Mouse (Mus musculus): ENCODE results near the gene Ffar2.
"Not testable (repeated sequence)": the region's sequence is repeated elsewhere in the genome, so short reads cannot be mapped to it uniquely, and the experiment has no call there.

Gene Ffar2

DNA sequence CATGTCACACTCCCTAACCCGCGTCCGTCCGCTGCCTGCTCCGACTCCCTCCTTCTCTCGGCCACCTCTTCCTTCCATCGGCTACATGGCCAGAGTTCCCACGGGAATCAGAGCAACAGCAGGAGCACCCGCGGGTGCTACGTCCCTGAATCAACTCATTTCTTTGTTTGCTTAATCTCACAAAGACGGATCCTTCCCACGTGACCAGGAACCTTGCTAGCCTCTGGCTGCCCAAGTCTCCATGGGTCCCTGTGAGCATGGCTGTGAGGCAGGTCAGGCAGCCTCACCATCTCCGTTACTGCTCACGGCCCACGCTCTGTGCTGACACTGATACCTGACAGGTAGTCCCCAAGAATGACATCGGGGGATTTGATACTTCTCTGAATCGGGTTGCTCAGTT is at the start of gene Ffar2:
Gene Ffar2 (minus strand): TSS at position 101 of the 400 bp plus-strand sequence.
- in situ Hi-C loops (cut with MboI, MseI): no loop called here

DNA sequence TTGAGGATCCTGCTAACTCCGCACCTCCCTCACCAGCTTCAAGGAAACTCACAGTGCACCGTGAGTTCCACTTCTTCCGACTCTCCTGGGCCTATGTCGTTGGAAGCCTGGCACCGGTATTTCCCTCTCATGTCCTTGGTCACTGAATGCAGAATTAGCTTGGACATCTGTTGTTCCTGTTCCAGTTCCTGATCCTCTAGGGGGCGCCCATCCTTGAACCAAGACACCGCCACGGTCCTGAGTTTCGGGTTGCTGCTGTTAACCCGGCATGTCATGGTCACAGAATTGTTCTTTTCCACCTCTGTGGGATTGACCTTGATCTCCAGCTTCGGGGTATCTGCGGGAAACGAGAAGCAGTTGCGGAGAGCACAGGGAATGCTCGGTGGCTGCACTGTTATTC is 49.5 kb upstream of the Ffar2 start:
- in situ Hi-C loops (cut with MboI, MseI): no loop called here

DNA sequence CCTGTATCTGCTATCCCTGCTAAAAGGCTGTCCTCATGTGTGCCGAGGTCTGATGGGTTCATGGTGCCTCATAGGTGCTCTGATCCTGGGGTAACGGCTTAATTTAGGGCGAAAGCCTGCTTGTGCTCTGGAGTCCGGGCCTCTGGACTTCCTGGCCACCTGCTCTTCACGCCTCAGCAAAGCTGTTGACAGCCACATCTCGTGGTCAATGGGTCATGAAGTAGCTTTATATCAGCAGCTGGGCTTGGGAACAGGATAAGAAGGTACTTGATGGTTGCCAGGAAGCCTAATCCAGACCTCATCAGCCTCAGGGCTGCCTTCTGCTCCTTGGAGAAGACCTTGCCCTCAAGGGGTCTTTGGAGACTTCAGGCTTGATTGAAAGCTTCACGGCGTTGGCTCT is 39.8 kb upstream of the Ffar2 start:
- in situ Hi-C loops (cut with MboI, MseI): loop anchor here in 1 of 2 experiments (5.0 kb wide), 1 partner anchor 66 kb away; no protein-coding TSS in a partner anchor

DNA sequence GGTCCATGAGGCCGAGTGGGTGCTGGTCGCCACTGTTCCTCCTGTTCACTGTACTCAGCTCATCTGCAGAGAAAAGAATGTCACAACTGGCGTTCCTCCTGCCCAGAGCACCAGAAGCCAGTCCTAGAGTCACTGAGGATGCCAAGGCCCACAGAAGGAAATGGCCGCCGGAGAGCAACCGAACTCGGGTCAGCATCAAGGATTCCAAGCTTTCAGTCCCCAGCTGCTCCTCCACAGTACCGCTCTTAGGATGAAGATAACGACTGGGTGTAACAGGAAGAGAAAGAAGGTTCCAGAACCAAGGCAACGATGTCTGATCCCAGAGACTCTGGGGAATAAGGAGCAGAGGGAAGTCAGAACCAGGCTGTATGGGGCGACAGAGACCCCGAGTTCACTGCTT is 37.9 kb upstream of the Ffar2 start, which contains the start of gene Ffar1:
Gene Ffar1 (minus strand): TSS at position 101 of the 400 bp plus-strand sequence.
- in situ Hi-C loops (cut with MboI, MseI): loop anchor here in 1 of 2 experiments (5.0 kb wide), 1 partner anchor 64 kb away; no protein-coding TSS in a partner anchor

DNA sequence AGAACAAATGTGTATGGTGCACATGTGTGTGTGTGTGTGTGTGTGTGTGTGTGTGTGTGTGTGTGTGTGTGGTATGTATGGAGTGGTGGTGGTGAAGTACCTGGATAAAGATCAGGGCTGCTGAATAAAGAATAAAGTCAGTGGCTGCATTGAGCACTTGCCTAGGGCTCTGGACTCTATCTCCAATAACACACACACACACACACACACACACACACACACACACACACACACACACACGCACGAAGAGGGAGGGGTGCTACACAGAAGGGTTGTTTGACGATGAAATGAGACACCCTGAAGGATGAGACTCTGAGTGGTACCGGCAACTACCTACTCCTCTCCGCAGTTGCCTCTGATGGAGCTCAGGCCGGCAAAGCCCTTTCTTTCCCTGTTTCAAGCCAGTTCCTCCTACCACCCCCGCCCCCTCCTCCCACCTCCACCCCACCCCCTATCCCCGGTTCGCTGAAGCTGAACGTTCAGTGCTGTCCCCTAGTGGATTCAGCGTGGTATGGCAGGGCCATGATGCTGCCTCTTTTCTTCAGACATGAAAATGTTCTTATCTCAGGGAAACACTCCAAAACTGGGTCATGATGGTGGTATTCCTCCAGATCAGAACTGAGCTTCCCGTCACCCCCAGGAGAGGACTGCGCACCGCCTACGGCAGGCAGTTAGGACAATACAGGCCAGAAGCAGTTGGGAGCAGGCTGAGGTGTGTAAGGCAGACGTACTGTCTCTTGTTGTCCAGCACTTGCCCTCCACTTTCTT is 36.2 kb upstream of the Ffar2 start:
- in situ Hi-C loops (cut with MboI, MseI): loop anchor here (5.0 to 10.0 kb wide), 2 partner anchors 63 to 175 kb away; no protein-coding TSS in a partner anchor

DNA sequence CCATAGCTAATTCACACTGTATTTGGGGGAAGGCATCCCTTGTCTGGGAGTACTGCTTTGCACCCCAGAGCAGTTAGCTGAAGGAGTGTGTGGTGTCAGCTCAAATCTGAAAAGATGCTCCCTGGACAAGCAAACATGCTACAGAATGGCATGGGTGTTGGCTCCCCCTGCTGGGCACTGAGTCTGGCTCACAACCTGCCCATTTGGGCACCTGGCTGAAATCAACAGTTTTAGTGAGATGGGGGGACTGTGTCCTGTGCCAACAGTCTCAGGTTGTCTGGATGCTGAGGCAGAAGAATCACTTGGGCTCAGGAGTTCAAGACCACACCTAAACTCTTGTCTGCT is 35.7 kb upstream of the Ffar2 start:
- in situ Hi-C loops (cut with MboI, MseI): loop anchor here in 1 of 2 experiments (10.0 kb wide), 1 partner anchor 174 kb away; no protein-coding TSS in a partner anchor

DNA sequence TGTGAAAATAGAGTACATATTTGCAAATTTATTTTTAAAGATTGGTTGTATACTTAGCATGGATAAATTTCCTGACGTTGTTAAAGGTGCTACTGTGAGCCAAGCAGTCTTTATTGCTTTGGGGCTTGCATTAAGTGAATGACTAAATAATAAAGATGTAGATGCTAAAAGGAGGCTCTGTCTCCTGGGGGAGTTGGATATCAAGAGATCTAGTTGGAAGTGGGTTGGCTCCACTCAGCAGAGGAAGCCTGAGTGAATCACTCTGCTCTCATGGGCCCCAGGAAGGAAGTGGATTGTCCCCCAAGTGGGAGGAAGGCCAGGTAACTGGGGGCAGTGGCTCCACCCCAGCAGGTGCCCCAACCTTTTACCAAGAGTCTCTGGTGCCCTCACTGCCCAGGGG is 34.2 kb upstream of the Ffar2 start:
- in situ Hi-C loops (cut with MboI, MseI): loop anchor here in 1 of 2 experiments (10.0 kb wide), 1 partner anchor 173 kb away; no protein-coding TSS in a partner anchor

DNA sequence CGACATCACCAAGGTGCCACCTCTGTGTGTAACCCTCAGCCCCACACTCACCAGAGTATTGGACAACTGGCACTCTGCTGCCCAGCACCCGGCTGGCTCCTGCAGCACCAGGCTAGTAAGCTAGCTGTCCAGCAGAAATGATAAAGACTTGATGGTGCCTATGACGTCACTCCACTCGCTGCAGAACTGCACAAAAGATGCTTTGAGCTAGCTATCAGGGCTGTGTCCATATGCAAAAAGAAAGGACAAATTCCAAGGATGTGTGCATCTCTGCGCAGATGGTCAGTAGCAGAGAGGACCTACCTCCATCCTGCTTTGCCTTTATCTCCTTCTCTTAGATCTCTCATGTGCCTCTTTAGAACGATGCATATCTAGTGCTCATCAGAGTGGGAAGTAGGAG is 32.5 kb upstream of the Ffar2 start, which contains the start of gene Ffar3:
Gene Ffar3 (minus strand): TSS at position 101 of the 400 bp plus-strand sequence.
- in situ Hi-C loops (cut with MboI, MseI): loop anchor here in 1 of 2 experiments (10.0 kb wide), 1 partner anchor 171 kb away; no protein-coding TSS in a partner anchor

DNA sequence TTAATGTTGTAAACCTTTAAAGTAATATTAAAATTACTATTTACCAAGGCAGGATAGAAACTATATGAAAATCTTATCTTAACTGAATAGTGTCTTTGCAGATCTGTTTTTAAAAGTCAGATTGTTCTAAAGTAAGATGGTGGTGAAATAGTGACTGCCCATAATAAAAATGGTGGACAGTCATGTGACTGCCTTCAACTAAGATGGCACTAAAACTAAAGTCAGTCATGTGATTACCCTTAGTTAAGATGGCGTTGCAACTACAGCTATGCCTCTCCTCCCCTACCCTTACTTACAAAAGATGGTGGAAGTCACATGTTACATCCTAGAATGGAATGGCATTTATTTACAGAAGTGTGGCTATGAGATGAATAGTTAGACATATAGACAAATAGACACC is 27.8 kb upstream of the Ffar2 start:
- in situ Hi-C loops (cut with MboI, MseI): loop anchor here in 1 of 2 experiments (10.0 kb wide), 1 partner anchor 167 kb away; no protein-coding TSS in a partner anchor

DNA sequence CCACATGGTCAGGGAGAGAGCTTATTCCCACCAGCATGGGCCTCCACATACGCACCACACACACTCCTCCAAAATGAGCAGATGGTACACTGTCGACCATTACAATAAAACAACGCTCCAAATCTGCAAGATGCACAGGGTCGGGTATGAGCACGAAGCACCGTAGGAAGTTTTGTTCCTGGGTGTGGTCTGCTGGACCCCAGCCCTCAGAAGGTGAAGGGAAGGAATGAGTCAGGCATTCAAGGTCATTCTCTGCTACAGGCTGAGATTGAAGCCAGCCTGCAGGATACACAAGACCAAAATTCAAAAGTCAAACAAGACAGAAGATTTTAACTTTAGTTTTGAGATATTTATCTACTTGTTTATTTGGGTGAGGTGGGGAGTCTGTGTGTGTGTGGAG is 24.4 kb upstream of the Ffar2 start:
- in situ Hi-C loops (cut with MboI, MseI): no loop called here

DNA sequence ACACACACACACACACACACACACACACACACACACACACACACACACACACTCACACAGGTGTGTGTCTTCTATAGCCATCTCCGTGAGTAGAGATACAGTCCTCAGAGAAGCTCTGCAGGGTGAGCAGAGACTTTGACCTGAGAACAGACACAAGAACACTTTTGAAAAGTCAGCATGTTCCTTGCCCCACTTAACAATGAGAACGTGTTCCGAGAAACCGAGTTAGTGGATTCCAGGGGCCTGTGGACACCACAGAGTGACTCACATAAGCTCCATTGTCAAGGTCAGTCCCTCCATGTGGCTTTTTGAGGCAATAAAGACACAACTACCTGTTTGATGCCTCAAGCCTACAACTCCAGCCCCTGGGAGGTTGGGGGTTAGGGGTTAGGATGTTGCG is 23.8 kb upstream of the Ffar2 start:
- in situ Hi-C loops (cut with MboI, MseI): no loop called here

DNA sequence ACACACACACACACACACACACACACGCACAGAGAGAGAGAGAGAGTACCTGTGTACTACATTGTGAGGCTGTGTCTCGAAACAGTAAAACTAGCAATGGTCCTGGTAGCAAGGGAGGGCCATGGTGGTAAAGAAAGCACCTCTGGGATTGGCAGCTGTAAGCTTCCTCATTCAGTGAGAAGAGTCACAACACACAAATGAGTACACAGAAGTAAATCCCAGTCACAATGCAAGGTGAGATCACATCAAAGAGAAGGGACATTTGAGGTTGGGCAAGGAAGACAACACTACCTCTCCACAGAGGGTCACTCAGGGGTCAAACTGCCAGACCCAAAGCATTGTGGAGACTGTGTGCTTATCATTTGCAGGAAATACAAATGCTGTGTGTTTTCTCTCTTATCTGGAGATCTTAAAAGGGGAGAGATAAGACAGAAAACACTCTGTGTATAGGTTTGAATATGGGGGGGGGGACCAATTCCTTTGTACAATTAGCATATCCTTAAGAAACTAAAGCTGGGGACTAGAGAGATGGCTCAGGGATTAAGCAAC is 23.0 kb upstream of the Ffar2 start:
- in situ Hi-C loops (cut with MboI, MseI): no loop called here

DNA sequence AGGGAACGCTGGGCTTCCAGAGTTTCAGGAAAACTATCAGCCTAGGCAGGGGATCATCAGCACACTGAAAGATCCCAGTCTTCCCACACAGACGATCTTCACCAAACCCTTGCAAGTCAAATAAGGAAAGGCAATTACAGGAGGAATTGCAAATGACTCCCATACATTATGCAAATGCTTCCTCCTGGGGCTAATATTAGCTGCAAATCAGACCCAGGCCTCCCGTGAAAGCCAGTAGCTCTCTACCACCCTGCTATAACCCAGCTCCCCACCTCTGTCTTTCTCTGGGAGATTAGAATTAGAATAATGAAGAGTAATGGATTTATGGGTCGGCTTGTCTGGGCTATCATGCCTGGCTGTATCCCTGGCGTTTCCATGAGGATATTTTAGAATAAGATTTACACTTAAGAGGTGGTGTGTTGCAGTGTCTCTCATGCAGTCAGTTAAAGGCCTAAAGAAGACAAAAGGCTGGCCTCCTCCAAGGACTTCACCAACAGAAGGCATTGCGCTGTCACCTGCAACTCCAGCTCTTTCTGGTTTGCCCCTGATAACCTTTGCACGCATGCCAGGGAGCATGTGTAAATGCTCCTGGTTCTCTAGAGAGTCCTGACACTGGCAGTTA is 21.2 kb upstream of the Ffar2 start:
- in situ Hi-C loops (cut with MboI, MseI): no loop called here

DNA sequence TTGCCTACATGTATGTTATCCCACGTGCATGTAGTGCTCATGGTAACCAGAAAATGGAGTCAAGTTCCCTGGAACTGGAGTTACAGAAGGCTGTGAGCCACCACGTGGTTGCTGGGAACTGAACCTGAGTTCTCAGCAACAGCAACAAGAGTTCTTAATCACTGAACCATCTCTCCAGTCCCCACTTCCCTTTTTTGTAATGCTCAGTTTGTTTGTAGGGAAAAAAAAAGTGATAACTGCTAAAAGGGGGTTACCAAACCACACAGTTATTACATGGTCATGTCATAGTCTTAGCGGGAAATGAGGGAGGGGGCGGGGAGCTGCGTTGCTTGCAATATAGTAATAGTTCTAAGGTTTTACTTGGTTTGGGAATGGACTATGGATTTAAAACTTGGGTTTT is 18.5 kb upstream of the Ffar2 start:
- in situ Hi-C loops (cut with MboI, MseI): no loop called here

DNA sequence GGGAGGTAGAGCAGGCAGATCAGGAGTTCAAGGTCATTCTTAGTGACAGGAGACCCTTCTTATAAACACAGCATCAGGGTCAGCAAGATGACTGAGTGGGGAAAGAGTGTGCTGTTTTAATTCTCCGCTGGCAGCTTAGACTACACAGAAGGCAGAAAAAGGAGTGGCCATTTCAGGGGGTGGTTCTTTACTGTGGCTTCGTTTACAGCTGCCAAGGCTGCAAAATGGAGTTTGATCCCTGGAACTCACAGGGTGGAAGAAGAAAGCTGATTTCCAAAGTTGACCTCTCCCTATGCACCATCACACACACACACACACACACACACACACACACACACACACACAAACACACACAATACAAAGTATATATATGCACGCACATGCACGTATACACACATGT is 17.8 kb upstream of the Ffar2 start:
- in situ Hi-C loops (cut with MboI, MseI): no loop called here

DNA sequence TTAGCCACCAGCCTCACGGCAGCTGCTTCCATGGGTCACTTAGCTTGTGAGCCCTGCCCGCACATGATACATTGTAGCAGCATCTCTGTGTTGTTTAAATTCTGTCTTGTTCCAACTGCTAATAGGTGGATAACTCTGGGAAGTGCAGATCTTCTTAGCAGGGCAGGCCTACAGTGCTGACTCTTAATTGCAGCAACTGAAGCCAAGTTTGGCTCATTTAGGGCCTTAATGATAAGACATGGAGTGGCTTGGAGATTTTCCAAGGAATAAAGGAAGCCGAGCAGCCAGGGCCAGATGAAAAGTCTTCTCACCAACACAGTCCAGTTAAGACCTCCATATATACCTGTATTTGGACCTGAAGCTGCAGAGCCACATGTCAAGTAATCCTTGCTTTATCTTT is 16.7 kb upstream of the Ffar2 start:
- in situ Hi-C loops (cut with MboI, MseI): no loop called here

DNA sequence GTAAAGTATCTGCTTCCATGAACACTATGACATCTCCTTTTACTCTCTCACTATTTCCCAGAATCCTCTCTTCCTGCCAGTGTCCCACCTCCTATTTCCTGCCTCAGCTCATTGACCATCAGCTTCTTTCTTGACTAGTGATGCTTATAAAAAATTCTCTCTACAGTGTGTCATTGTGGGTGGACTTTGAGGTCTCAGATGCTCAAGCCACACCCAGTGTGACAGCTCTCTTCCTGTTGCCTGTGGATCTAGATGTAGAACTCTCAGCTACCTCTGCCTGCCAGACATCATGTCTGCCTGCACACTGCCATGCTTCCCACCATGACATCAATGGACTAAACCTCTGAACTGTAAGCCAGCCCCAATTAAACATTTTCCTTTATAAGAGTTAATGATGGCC is 13.7 kb upstream of the Ffar2 start:
- in situ Hi-C loops (cut with MboI, MseI): no loop called here

DNA sequence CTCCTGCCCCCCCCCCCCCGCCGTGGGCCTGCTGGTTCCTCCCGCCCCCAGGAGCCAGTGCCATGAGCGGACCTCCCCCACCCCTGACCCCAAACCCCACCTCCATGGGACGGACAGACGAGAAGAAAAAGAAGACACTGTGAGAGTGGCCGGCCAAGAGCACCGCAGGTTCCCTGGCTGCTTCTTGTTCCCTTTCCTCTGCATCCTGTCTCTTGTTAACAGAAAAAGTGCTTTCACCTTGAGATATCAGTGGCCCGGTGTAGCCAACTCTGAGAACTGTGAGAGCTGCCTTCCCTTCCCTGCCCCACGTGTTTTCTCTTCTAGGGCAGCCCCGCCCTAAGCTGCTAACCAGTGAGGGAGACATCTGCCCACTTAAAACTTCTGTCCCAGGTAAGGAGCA is 9.1 kb upstream of the Ffar2 start:
- in situ Hi-C loops (cut with MboI, MseI): not testable (repeated sequence)

DNA sequence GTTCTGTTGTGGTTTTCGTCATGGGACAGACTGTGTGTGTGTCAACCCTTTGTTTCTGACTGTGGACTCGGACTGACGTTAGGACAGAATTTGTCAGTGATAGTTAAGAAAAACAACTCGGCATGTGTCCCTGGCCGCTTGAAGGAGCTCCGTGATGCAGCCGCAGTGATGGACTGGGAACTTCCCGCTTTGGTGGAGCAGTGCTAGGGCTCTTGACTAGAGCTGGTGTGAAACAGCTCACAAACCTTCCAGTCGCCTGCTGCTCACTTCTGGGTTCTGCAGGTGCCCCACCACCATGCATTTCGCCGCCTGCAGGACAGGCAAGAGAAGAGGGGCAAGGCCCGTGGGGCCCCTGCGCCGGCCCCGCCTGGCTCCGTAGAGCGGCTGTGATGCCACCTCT is 8.7 kb upstream of the Ffar2 start:
- in situ Hi-C loops (cut with MboI, MseI): no loop called here

DNA sequence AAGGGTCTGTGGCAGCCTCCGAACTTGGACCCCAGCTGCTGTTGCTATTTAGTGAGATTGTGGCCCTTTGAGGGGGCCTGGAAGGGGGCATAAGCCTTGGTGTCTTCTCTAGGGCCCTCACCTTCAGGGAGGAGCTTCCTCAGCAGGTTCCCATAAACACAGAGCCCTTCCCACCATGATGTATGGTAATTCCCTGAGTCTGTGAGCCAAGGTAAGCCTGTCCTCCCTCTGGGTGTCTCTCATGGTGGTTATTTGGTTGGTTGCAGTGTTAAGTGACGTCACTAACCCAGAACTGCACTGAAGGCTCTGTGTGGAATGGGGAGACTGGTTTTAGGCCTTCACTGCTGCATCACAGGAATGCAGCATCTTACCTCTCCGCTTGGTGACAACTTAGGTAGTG is 5.9 kb upstream of the Ffar2 start:
- in situ Hi-C loops (cut with MboI, MseI): no loop called here

DNA sequence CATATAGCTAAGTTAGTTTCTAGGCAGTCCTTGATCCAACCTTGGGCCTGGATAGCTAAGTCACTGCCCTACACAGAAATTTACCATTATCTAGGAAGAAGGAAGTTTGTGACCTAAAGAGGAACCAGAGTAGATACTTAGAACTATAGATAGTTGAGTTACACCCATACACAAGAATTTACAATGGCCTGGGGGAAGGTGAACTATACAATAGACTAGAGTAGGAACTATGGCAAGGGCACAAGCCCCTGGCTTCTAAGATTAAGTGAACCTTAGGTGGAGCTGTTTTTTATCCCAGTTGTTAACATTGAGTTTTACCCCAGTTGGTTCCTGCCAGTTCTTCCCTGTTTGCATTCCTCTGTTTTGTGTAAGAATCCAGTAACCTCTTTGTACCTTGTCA is 5.3 kb upstream of the Ffar2 start:
- in situ Hi-C loops (cut with MboI, MseI): not testable (repeated sequence)

DNA sequence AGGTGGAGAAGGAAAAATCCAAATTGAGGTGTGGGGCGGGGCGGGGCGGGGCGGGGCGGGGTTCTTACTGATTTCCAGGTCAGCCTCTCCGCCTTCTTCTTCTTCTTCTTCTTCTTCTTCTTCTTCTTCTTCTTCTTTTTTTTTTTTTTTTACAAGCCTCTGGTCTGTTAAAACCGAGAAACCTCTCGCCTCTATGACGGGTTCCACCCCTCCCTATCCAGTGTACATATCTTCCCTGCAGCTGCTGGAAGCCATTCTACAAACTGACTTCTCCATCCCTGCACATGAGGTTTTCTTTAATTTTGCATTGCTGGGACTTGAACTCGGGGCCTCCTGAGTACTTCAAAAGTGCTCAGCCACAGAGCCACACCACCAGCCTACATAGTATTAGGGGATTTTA is 3.1 kb upstream of the Ffar2 start:
- in situ Hi-C loops (cut with MboI, MseI): no loop called here
